Mouse (Mus musculus) limb, embryonic 13.5 days (tissue): Measurements from ENCODE around the gene Mcub. TPM values are rescaled to one million over a fixed set of nuclear protein-coding genes. Genes with fewer than 3 reads are reported as not detected.

Experiments
- ATAC-seq: fragments of 200-750 bp; cut with Nextera tagmentation; 2 replicates; pipeline ENCODE4 v1.8.0; 2017; ENCODE audit warnings: low read depth, moderate number of reproducible peaks, moderate TSS enrichment; ENCODE audit not compliant: low FRiP score
- H3K27ac ChIP-seq: fragments of 300-500 bp; sonication (generic); 2 replicates; pipeline ENCODE4 v1.5.1; 2015; ENCODE audit warnings: inconsistent platforms, mild to moderate bottlenecking, moderate library complexity
- H3K27me3 ChIP-seq: fragments of 300-500 bp; sonication (generic); 2 replicates; pipeline ENCODE4 v1.6.1; 2015; ENCODE audit warnings: mild to moderate bottlenecking, inconsistent platforms
- H3K36me3 ChIP-seq: fragments of 300-500 bp; sonication (generic); 2 replicates; pipeline ENCODE4 v1.6.1; 2015; ENCODE audit warnings: inconsistent platforms, mild to moderate bottlenecking, moderate library complexity
- H3K4me1 ChIP-seq: fragments of 300-500 bp; sonication (generic); 2 replicates; pipeline ENCODE4 v1.6.1; 2015; ENCODE audit warnings: inconsistent platforms
- H3K4me2 ChIP-seq: fragments of 300-500 bp; sonication (generic); replicated peaks from 2 replicates; pipeline ENCODE4 v1.6.1; 2015; ENCODE audit warnings: inconsistent platforms, mild to moderate bottlenecking, moderate library complexity
- H3K4me3 ChIP-seq: fragments of 300-500 bp; sonication (generic); 2 replicates; pipeline ENCODE4 v1.5.1; 2015; ENCODE audit warnings: moderate library complexity, mild to moderate bottlenecking, inconsistent platforms
- H3K9ac ChIP-seq: fragments of 300-500 bp; sonication (generic); 2 replicates; pipeline ENCODE4 v1.6.1; 2015; ENCODE audit warnings: mild to moderate bottlenecking, inconsistent platforms
- H3K9me3 ChIP-seq: fragments of 300-500 bp; sonication (generic); 2 replicates; pipeline ENCODE4 v1.6.1; 2016; ENCODE audit warnings: inconsistent platforms
- WGBS: fragments of 180-500 bp; shearing (Covaris S2); methylation state at CpG from one replicate; pipeline ENCODE4 v1.1.7; 2015; 5-methylcytosine and 5-hydroxymethylcytosine counted together
- polyA plus RNA-seq: library from polyadenylated mRNA; unstranded; fragments of >200 nt; fragmentation: Nextera tagmentation; extraction: Ambion mirVana; gene quantifications from 2 replicates; pipeline ENCODE4 v1.2.1, GENCODE M21; 2015

Gene Mcub
- polyA plus RNA-seq, 1 experiment from 2014 or later, result 6.9 TPM

- no peak overlapping the region for H3K9ac ChIP-seq
- H3K4me2 ChIP-seq, result no peak overlapping the region
- 93% methylated on average over 13 of the region's 13 CpGs for WGBS
- H3K27me3 ChIP-seq, result no peaks in the 10 kb centered on the region
- H3K4me1 ChIP-seq, result no peaks in the 10 kb centered on the region
- no peak overlapping the region for H3K4me3 ChIP-seq
- peaks cover 69% of the 10 kb centered on the region for H3K36me3 ChIP-seq
- ATAC-seq, result no peak
- H3K27ac ChIP-seq, result no peak overlapping the region
- H3K9me3 ChIP-seq, result no peaks in the 10 kb centered on the region
Observed at GRCm38 (mm10) chr3:129913241-129913640, 56.8 kb downstream of the Mcub start.

- H3K36me3 ChIP-seq, result peaks cover 77% of the 10 kb centered on the region
Observed at GRCm38 (mm10) chr3:129912025-129912424, 58.0 kb downstream of the Mcub start.

GRCm38 (mm10) chr3:129904381-129905132 is 65.4 kb downstream of the Mcub start:
- Histone ChIP-seq H3K4me2 (no peak overlapping the region), H3K9me3 (no peaks in the 10 kb centered on the region), H3K36me3 (peaks cover 35% of the 10 kb centered on the region), H3K9ac (no peak overlapping the region), H3K4me1 (peaks cover 22% of the 10 kb centered on the region), H3K27ac (no peak overlapping the region), H3K27me3 (no peaks in the 10 kb centered on the region), H3K4me3 (no peak overlapping the region)
- 85% methylated on average over 7 of the region's 7 CpGs for WGBS
- no peak for ATAC-seq

More at GRCm38 (mm10) chr3:129912025-129912424, 58.0 kb downstream of the Mcub start:
- Histone ChIP-seq H3K4me2 (no peak overlapping the region), H3K4me1 (no peaks in the 10 kb centered on the region), H3K9me3 (no peaks in the 10 kb centered on the region), H3K27ac (no peak overlapping the region), H3K4me3 (no peak overlapping the region), H3K9ac (no peak overlapping the region), H3K27me3 (no peaks in the 10 kb centered on the region)
- WGBS, result 91% methylated on average over 14 of the region's 14 CpGs
- no peak for ATAC-seq

GRCm38 (mm10) chr3:129903866-129904265 is 66.1 kb downstream of the Mcub start:
- WGBS, result 89% methylated on average over 8 of the region's 8 CpGs

GRCm38 (mm10) chr3:129903369-129903768 is 66.6 kb downstream of the Mcub start:
- Histone ChIP-seq H3K4me2 (no peak overlapping the region), H3K4me1 (peaks cover 22% of the 10 kb centered on the region), H3K9ac (no peak overlapping the region), H3K36me3 (peaks cover 23% of the 10 kb centered on the region), H3K4me3 (no peak overlapping the region), H3K9me3 (no peaks in the 10 kb centered on the region), H3K27me3 (no peaks in the 10 kb centered on the region), H3K27ac (no peak overlapping the region)
- no peak for ATAC-seq
- 90% methylated on average over 3 of the region's 3 CpGs for WGBS

More at GRCm38 (mm10) chr3:129903866-129904265, 66.1 kb downstream of the Mcub start:
- ATAC-seq, result no peak
- H3K4me3 ChIP-seq, result no peak overlapping the region
- no peak overlapping the region for H3K9ac ChIP-seq
- H3K27ac ChIP-seq, result no peak overlapping the region
- H3K27me3 ChIP-seq, result no peaks in the 10 kb centered on the region
- peaks cover 22% of the 10 kb centered on the region for H3K4me1 ChIP-seq
- no peaks in the 10 kb centered on the region for H3K9me3 ChIP-seq
- no peak overlapping the region for H3K4me2 ChIP-seq
- peaks cover 28% of the 10 kb centered on the region for H3K36me3 ChIP-seq

- H3K9me3 ChIP-seq, result no peaks in the 10 kb centered on the region
- H3K4me2 ChIP-seq, result peak within 1 kb of the TSS; percentile 77
- H3K4me3 ChIP-seq, result peak within 1 kb of the TSS; percentile 72
- peak within 1 kb of the TSS; percentile 69 for H3K27ac ChIP-seq
- no peaks in the 10 kb centered on the region for H3K27me3 ChIP-seq
- peaks cover 22% of the 10 kb centered on the region for H3K4me1 ChIP-seq
- peak; percentile 96 for ATAC-seq
- peaks cover 13% of the 10 kb centered on the region for H3K36me3 ChIP-seq
- WGBS, result under 1% methylated on average over 34 of the region's 34 CpGs
- H3K9ac ChIP-seq, result peak within 1 kb of the TSS; percentile 82
Observed at GRCm38 (mm10) chr3:129901271-129901809, 68.7 kb downstream of the Mcub start, which contains the start of gene Casp6. Gene Casp6 (plus strand): TSS chr3:129901425.

- H3K4me3 ChIP-seq, result no peak overlapping the region
- H3K9ac ChIP-seq, result no peak overlapping the region
- no peak overlapping the region for H3K4me2 ChIP-seq
- H3K4me1 ChIP-seq, result peaks cover 20% of the 10 kb centered on the region
- H3K36me3 ChIP-seq, result no peaks in the 10 kb centered on the region
- WGBS, result 63% methylated on average over 4 of the region's 4 CpGs
- no peaks in the 10 kb centered on the region for H3K27me3 ChIP-seq
- no peaks in the 10 kb centered on the region for H3K9me3 ChIP-seq
- no peak overlapping the region for H3K27ac ChIP-seq
- ATAC-seq, result no peak
Observed at GRCm38 (mm10) chr3:129898886-129899285, 71.1 kb downstream of the Mcub start.

GRCm38 (mm10) chr3:129896591-129896990 is 73.4 kb downstream of the Mcub start:
- H3K4me2 ChIP-seq, result no peak overlapping the region
- no peaks in the 10 kb centered on the region for H3K27me3 ChIP-seq
- H3K4me1 ChIP-seq, result no peaks in the 10 kb centered on the region
- H3K9me3 ChIP-seq, result no peaks in the 10 kb centered on the region
- WGBS, result 52% methylated on average over 6 of the region's 6 CpGs
- no peak for ATAC-seq
- H3K9ac ChIP-seq, result no peak overlapping the region
- 0 out of 2 replicates have a peak, but pooled peaks cover 4% of the 10 kb centered on the region for H3K36me3 ChIP-seq
- no peak overlapping the region for H3K27ac ChIP-seq
- no peak overlapping the region for H3K4me3 ChIP-seq

GRCm38 (mm10) chr3:129893143-129893542 is 76.9 kb downstream of the Mcub start:
- Histone ChIP-seq H3K36me3 (peaks cover 14% of the 10 kb centered on the region), H3K9me3 (no peaks in the 10 kb centered on the region), H3K4me1 (no peaks in the 10 kb centered on the region), H3K4me2 (no peak overlapping the region), H3K4me3 (no peak overlapping the region), H3K9ac (no peak overlapping the region), H3K27me3 (no peaks in the 10 kb centered on the region), H3K27ac (no peak overlapping the region)
- ATAC-seq, result no peak
- 94% methylated on average over 3 of the region's 3 CpGs for WGBS

GRCm38 (mm10) chr3:129892003-129892402 is 78.0 kb downstream of the Mcub start:
- H3K36me3 ChIP-seq, result peaks cover 14% of the 10 kb centered on the region
- WGBS, result 85% methylated on average over 5 of the region's 5 CpGs
- no peaks in the 10 kb centered on the region for H3K27me3 ChIP-seq
- no peak overlapping the region for H3K4me2 ChIP-seq
- H3K4me1 ChIP-seq, result no peaks in the 10 kb centered on the region
- no peak overlapping the region for H3K4me3 ChIP-seq
- no peak overlapping the region for H3K27ac ChIP-seq
- H3K9ac ChIP-seq, result no peak overlapping the region
- no peaks in the 10 kb centered on the region for H3K9me3 ChIP-seq
- no peak for ATAC-seq

- no peak for ATAC-seq
- H3K4me3 ChIP-seq, result no peak overlapping the region
- H3K9me3 ChIP-seq, result no peaks in the 10 kb centered on the region
- H3K27me3 ChIP-seq, result no peaks in the 10 kb centered on the region
- no peak overlapping the region for H3K27ac ChIP-seq
- peaks cover 13% of the 10 kb centered on the region for H3K36me3 ChIP-seq
- H3K4me2 ChIP-seq, result no peak overlapping the region
- H3K9ac ChIP-seq, result no peak overlapping the region
- H3K4me1 ChIP-seq, result no peaks in the 10 kb centered on the region
- WGBS, result 84% methylated on average over 13 of the region's 13 CpGs
Observed at GRCm38 (mm10) chr3:129887779-129888517, 82.1 kb downstream of the Mcub start.

GRCm38 (mm10) chr3:129886430-129886829 is 83.6 kb downstream of the Mcub start:
- H3K9me3 ChIP-seq, result no peaks in the 10 kb centered on the region
- no peaks in the 10 kb centered on the region for H3K27me3 ChIP-seq
- ATAC-seq, result no peak
- H3K27ac ChIP-seq, result no peak overlapping the region
- H3K4me2 ChIP-seq, result no peak overlapping the region
- H3K4me1 ChIP-seq, result no peaks in the 10 kb centered on the region
- no peak overlapping the region for H3K4me3 ChIP-seq
- peaks cover 10% of the 10 kb centered on the region for H3K36me3 ChIP-seq
- WGBS, result 77% methylated on average over 5 of the region's 5 CpGs
- no peak overlapping the region for H3K9ac ChIP-seq
